Comparison of ENCODE assay signal across 17 mouse cellular contexts in genomic region chr19:6662346-6662939, GRCm38 (mm10).
DNase-seq lines count a peak whose midpoint lies in the region; ATAC-seq and TF ChIP-seq lines count a peak whose summit lies in the region.
"Had no signal": no experiment of that assay in that cellular context is flagged by ENCODE, and none has a peak within 500 bp of the region (broad histone marks: within the 10 kb centered on the region; RNA-seq: fewer than 3 reads in every experiment).

No protein-coding gene starts in this region.

- no peak overlapping the region for H3K4me3 ChIP-seq in kidney, embryonic 16.5 days (ENCODE audit: low read length)
- no peak overlapping the region for H3K4me3 ChIP-seq in small intestine, adult 2 months (ENCODE audit: low read depth, low read length)
- no peak overlapping the region for H3K4me3 ChIP-seq in hindbrain, embryonic 12.5 days
- H3K4me3 ChIP-seq: intestine, embryonic 15.5 days; liver, embryonic 13.5 days had no signal

- no peak for ATAC-seq in kidney, embryonic 16.5 days (ENCODE audit: low FRiP score, low TSS enrichment)
- no peak for ATAC-seq in hindbrain, embryonic 12.5 days (ENCODE audit: low FRiP score)
- ATAC-seq: CD4-positive, CD25-positive, alpha-beta regulatory T cell, adult 4 months had no signal

- H3K4me2 ChIP-seq in kidney, embryonic 16.5 days (replicated peaks; ENCODE audit: low read depth, low read length) = no peak overlapping the region
- H3K4me2 ChIP-seq in hindbrain, embryonic 12.5 days (replicated peaks) = no peak overlapping the region
- H3K4me2 ChIP-seq: hindbrain, embryonic 14.5 days; intestine, embryonic 15.5 days; liver, embryonic 13.5 days had no signal

- 30% methylated on average over 4 of the region's 4 CpGs for WGBS in kidney, embryonic 16.5 days
- WGBS in small intestine, adult 2 months = 19% methylated on average over 4 of the region's 4 CpGs
- 35% methylated on average over 4 of the region's 4 CpGs for WGBS in hindbrain, embryonic 12.5 days

- H3K4me1 ChIP-seq in kidney, embryonic 16.5 days (ENCODE audit: insufficient read depth, low read length) = no peaks in the 10 kb centered on the region
- peaks cover 16% of the 10 kb centered on the region; the same call in 1 of the 2 replicates for H3K4me1 ChIP-seq in small intestine, adult 2 months (ENCODE audit: control insufficient read depth, insufficient read depth, insufficient read length, low read length)
- peaks cover 4% of the 10 kb centered on the region; the same call in 1 of the 2 replicates for H3K4me1 ChIP-seq in hindbrain, embryonic 12.5 days
- H3K4me1 ChIP-seq: intestine, embryonic 15.5 days had no signal

- no peak overlapping the region for H3K27ac ChIP-seq in kidney, embryonic 16.5 days (ENCODE audit: low read length)
- H3K27ac ChIP-seq in small intestine, adult 2 months (ENCODE audit: insufficient read depth, low read depth, low read length) = peak overlapping the region; percentile 86
- no peak overlapping the region for H3K27ac ChIP-seq in hindbrain, embryonic 12.5 days
- H3K27ac ChIP-seq: hindbrain, embryonic 14.5 days; intestine, embryonic 15.5 days; liver, embryonic 13.5 days had no signal

- no peak for TF ChIP-seq POLR2A in small intestine, adult 2 months (IDR thresholded peaks at IDR 0.05; ENCODE audit: low read depth, low read length)

- peak; percentile 54 for DNase-seq in kidney, adult 9 months
- DNase-seq in ZHBTc4 (ENCODE audit: low read depth, low spot score) = peak; percentile 38
- peak; percentile 36 to 38 for DNase-seq in adrenal gland, postnatal 36 days
- no peak for DNase-seq in thymus, postnatal 0 days (ENCODE audit: low spot score)
- DNase-seq: embryo, embryonic 11 days; gastrocnemius, postnatal 36 days; heart, postnatal 10 days; left cerebral cortex, postnatal 4 days; liver, embryonic 13.5 days; right cerebral cortex, postnatal 4 days had no signal

- no peaks in the 10 kb centered on the region for H3K36me3 ChIP-seq in kidney, embryonic 16.5 days (ENCODE audit: insufficient read depth, low read length)
- no peaks in the 10 kb centered on the region for H3K36me3 ChIP-seq in small intestine, adult 2 months (ENCODE audit: control insufficient read depth, insufficient read depth, low read length)
- no peaks in the 10 kb centered on the region for H3K36me3 ChIP-seq in hindbrain, embryonic 12.5 days
- H3K36me3 ChIP-seq: G1E; intestine, embryonic 15.5 days; liver, embryonic 13.5 days had no signal

- no peak for TF ChIP-seq CTCF in small intestine, adult 2 months (IDR thresholded peaks at IDR 0.05; ENCODE audit: extremely low read depth, insufficient read length, insufficient replicate concordance, low read depth, low read length)

- no peak overlapping the region for H3K9ac ChIP-seq in kidney, embryonic 16.5 days (replicated peaks; ENCODE audit: low read length)
- no peak overlapping the region for H3K9ac ChIP-seq in hindbrain, embryonic 12.5 days
- H3K9ac ChIP-seq: hindbrain, embryonic 14.5 days; intestine, embryonic 15.5 days; liver, embryonic 13.5 days had no signal

- no peaks in the 10 kb centered on the region for H3K9me3 ChIP-seq in kidney, embryonic 16.5 days (ENCODE audit: low read length)
- no peaks in the 10 kb centered on the region for H3K9me3 ChIP-seq in hindbrain, embryonic 12.5 days (replicated peaks)
- H3K9me3 ChIP-seq: G1E; intestine, embryonic 15.5 days; liver, embryonic 13.5 days had no signal

- H3K27me3 ChIP-seq in kidney, embryonic 16.5 days (ENCODE audit: insufficient read depth, low read length) = no peaks in the 10 kb centered on the region
- no peaks in the 10 kb centered on the region; the same call in 1 of the 2 replicates for H3K27me3 ChIP-seq in small intestine, adult 2 months (ENCODE audit: control insufficient read depth, insufficient read depth, low read length)
- no peaks in the 10 kb centered on the region for H3K27me3 ChIP-seq in hindbrain, embryonic 12.5 days
- H3K27me3 ChIP-seq: liver, embryonic 13.5 days had no signal
